Mouse (Mus musculus) brain, embryonic 14.5 days (tissue): Measurements from ENCODE around the gene Nfia.

Experiments used
- CTCF ChIP-seq: fragments of 200-500 bp; IDR thresholded peaks from 2 replicates; pipeline ENCODE4 v1.5.1; 2012; ENCODE audit warnings: inconsistent platforms, mild to moderate bottlenecking, moderate library complexity, borderline replicate concordance; ENCODE audit not compliant: insufficient read depth, insufficient read length; ENCODE audit errors: extremely low read depth
- POLR2A ChIP-seq: fragments of 200-500 bp; IDR thresholded peaks from 2 replicates; pipeline ENCODE4 v1.6.1; 2012; ENCODE audit warnings: mild to moderate bottlenecking, inconsistent platforms, borderline replicate concordance; ENCODE audit not compliant: poor library complexity, insufficient read depth, insufficient read length, severe bottlenecking; ENCODE audit errors: extremely low read depth

GRCm38 (mm10) chr4:98099433-98099832 is 326.9 kb downstream of the Nfia start:
- no peak for TF ChIP-seq POLR2A
- peak; percentile 7; the same call in 1 of the 2 replicates for TF ChIP-seq CTCF
